Mouse (Mus musculus): ENCODE results near the gene Dagla. TPM values are rescaled to one million over a fixed set of nuclear protein-coding genes. Genes with fewer than 3 reads are reported as not detected.

Gene Dagla
- total RNA-seq, 2 experiments from 2014 or later: 84.2 to 85.4 TPM

DNA sequence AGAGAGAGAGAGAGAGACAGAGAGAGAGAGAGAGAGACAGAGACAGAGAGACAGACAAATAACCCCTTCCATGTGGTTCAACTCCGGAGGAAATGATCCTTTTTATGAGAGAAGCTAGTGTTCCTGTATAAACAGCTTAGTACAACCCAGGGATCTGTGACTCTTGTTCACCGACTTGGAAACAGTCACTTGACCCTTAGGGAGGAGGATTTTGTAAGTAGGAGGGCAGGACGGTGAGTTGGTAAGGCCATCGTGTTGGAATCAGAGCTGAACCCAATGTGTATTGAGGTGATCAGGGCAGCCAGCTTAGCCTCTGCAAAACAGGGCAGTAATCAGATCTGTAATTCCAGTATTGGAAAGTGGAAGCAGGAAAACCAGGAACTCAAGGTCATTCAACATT lies 12.3 kb upstream of the Dagla start:
- intact Hi-C loops (cut with DNase I): no loop called here

DNA sequence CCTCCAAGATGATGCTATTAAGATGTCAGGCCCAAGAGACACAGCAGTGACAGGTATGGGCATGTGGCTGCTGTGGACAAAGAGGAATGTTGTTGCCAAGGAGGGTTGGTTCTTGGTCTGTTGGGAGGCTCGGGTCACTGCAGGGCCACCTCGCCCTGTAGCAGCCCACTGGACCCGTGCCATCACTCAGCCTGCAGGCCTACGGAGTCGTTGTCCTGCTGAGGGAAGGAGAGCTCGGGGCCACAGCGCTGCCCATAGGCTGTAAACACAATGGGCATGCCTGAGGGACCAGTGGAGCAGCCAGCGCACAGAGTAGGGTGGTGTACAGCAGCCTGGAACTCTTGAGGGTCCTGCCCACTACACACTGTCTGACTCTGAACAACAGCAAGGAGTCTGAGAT lies 7.4 kb upstream of the Dagla start:
- intact Hi-C loops (cut with DNase I): no loop called here
- DNase-seq (ENCODE audit: low spot score in 2 of 2): no peak

More for the DNA sequence above, 12.3 kb upstream of the Dagla start:
- DNase-seq (ENCODE audit: low spot score in 2 of 2): no peak

DNA sequence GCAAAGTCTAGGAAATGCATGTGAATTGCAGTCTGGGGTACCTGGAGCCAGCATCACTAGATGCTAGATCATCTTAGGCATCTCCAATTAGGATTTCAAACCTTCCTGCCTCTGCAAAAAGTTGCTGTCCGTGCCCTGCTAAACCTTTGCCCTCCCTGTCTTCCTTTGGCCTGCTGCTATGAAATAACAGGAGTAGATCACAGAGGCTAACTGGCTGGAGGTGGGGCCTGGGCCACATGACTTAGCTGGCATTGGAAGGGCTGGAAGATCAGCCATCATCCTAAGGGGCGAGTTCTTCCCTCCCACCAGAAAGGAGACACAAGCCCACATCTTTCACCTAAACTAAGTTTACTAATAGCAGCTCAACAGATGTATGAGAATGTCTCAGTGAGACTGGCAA lies 4.3 kb upstream of the Dagla start:
- intact Hi-C loops (cut with DNase I): no loop called here

DNA sequence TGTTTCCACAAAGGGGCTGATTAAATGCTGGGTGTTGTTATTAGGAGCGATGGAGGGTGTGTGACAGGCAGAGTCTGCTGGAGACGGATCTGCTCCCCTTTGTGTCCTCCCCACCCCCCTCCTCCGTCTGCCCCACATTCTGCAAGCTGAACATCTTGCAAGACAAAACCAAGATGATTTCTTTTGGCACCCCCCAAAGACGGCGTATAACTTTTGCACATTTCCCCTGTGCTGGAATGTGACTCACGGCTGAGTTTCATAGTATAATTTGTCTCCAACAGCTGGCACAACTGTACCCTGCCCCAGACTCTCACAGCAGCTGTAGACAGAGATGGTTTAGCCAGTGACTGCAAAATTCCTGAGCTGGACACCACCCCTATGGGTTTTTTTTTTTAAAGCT lies 3.3 kb upstream of the Dagla start:
- DNase-seq (ENCODE audit: low spot score in 2 of 2): peak in 1 of 2 experiments; percentile 83
- intact Hi-C loops (cut with DNase I): no loop called here

More for the DNA sequence above, 4.3 kb upstream of the Dagla start:
- no peak for DNase-seq (ENCODE audit: low spot score in 2 of 2)

DNA sequence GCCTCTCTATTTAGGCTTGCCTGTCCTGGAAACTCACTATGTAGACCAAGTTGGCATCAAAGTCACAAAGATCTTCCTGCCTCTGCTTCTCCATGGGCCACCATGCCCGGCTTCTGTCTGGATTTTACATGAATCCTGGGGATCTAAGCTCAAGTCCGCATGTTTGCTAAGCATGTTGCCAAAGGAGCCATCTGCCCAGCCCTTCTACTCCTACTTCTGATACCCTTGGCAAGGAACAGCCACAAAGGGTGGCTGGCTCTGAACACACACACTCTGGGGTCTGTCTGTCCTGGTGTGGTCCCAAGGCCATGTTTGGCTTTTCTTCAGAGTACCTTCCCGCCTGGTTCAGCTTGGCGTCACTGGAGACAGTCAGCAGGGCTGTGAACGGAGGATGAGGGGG lies 2.7 kb upstream of the Dagla start:
- intact Hi-C loops (cut with DNase I): no loop called here
- DNase-seq (ENCODE audit: low spot score in 2 of 2): no peak

DNA sequence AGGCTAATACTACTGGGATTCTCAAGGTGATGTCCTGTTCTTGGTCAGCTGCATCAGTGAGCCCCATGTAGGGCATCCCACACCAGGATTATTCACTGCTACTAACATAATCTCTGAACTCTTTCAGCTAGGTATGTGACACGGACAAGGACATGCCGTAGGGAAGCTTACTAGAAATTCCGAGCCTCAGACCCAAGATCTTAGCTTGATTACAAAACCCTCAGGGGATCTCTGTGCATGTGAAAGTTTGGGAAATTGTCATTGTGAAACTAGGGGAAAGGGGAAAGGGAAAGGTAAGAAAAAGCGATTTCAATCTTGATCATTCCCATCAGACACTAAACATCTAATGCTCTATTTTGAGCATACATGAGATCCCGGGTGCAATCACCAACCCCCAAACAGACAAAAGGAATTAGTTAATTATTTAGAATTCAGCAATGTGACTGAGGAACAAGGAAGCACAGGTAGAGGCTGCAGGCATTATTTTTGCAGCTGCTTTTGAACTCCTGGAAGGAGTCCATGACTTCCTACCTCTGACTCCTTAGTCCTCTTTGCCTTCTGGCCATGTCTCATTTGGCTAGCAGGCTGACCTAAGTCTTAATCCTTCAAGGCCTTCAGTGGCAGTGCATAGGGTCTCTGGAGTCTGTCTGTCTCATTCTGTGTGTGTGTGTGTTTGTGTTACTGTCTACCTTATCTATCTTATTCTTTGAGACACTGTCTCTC lies 2.0 kb upstream of the Dagla start:
- intact Hi-C loops (cut with DNase I): no loop called here
- DNase-seq (ENCODE audit: low spot score in 2 of 2): no peak

DNA sequence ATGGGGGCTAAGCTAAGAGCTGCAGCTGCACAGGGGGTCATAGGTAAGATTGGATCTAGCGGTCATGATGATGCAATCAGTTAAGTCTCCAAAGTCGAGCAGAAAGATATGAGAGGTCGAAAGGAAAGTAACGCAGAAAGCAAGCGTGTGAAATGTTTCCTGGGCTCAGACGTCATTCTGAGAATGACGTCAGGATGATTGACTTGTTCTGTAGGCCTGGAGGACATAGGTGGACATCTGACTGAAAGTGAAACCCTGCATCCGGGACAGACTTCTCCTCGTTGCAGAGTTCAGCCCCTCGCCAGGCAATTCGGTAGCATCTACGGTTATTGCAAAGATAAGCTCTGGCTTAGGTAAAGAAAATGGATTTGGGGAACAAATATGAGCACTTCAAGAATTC lies 963 bp upstream of the Dagla start:
- intact Hi-C loops (cut with DNase I): loop anchor here (2.0 kb wide), 1 partner anchor 39 kb away; no protein-coding TSS in a partner anchor
- DNase-seq (ENCODE audit: low spot score in 2 of 2): no peak

DNA sequence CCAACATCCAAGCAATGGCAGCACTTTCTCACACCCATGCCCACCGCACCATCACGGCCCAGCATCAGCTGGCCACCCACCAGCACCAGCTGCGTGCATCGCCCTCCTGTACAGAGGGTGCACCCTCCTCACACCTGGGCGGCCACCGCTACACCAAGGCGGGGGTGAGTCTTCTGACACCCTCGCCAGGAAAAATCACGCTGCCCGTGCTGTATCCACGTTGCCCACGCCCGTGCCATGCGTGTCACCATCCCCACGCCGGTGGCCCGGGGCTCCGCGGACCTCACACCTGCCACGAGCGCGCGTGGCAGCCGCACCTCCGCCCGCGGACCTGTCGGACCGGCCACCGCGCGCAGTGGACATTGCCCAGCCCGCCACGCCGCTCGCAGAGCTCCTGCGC lies 282 bp downstream of the Dagla start:
- DNase-seq (ENCODE audit: low spot score in 2 of 2): peak in 1 of 2 experiments; percentile 33
- intact Hi-C loops (cut with DNase I): loop anchor here (2.0 kb wide), 1 partner anchor 38 kb away; no protein-coding TSS in a partner anchor

DNA sequence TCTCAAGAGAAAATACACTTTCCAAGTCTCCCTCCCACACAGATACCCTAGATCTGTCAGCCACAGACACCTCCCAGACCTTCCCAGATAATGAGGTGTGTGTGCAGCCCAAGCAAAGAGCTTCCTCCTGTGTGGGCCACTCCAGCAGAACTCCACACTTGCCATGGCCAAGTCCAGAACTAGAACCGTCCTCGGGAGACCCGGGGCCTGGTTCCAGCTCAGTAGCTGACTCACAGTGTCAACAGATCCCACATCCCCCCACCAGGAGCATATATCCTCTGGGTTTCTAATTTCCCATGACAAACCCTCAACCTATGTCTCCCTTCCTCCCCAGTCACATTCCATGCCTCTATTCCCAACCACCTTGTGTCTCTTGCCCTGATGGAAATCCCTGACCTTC lies 1.8 kb downstream of the Dagla start:
- DNase-seq (ENCODE audit: low spot score in 2 of 2): peak; percentile 6 to 17
- intact Hi-C loops (cut with DNase I): no loop called here

DNA sequence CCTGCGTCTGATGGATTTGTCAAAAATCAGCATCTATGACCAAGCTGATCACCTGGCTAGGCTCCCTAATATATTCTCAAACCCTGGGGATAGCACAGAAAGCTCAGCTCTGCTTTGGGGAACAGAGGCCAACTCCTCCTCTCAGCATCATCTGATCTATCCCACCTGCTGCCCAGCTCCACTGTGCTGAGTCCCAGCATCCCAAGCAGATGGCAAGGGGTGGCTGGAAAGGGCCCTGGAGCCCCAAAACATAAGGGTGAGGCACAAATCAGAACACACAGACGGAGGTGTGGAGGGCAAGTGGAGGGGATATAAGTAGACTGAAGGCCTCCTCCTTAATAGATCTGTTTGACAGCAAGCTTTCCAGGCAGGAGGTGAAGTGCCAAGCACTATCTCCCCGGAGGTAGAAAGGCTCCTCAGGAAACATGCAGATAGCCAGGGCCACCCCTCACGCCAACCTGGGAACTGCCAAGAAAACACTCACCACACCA lies 2.8 kb downstream of the Dagla start:
- intact Hi-C loops (cut with DNase I): no loop called here
- no peak for DNase-seq (ENCODE audit: low spot score in 2 of 2)

DNA sequence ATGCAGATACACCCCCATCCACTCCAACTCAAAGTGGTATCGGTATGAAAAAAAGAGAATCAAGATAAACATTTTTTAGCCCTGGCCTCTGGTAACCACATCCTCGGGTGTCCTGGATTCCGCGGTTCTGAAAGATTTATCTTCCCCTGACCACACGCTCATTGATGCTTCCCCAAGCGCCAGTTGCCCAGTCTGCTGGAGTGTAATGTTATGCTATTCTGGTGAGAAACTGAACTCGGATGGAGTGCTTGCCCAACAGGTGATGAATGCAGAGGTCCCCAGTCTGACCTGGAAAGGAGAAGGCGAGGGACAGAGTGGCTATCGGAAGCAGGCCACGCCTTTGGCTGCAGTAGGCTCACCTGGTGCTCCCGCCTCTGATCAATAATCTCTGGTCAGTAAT lies 3.4 kb downstream of the Dagla start:
- DNase-seq (ENCODE audit: low spot score in 2 of 2): peak; percentile 2 to 4
- intact Hi-C loops (cut with DNase I): no loop called here

DNA sequence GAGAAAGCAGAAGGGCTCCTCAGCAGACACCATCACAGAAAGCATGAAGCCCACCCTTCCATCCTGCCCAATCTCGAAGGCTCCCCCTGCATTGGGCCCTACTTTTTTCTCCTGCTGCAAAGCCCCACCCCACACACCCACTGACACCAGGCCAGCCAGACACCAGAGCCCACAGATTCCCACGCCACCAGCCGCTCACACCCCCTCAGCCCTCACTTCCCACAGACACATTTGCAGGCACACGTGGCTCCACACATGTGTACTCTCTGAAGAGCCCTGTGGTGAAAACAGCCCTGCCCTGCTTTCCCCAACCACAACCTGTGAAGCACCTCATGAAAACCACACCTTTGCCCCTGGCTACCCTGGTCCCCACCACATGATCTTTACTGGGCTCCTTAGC lies 3.9 kb downstream of the Dagla start:
- DNase-seq (ENCODE audit: low spot score in 2 of 2): peak; percentile 16 to 18
- intact Hi-C loops (cut with DNase I): no loop called here

DNA sequence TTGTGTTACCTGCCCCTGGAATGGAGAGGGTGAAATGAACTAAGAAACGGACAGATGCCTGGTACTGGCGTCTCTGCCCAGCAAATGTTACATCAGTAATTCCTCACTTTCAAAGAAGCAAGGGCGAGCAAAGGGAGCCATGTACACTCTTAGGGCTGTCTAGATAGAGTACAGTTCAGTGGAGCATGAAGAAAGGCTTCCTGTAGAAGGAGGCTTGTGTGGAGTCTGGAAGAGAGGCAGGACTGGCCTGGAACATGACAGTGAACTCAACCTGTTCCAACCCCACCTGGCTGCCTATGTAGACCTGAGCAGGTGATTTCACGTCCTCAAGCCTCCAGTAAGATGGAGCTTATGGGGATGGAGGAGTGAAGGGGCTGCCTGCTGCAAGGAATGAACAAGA lies 6.4 kb downstream of the Dagla start:
- intact Hi-C loops (cut with DNase I): no loop called here
- DNase-seq (ENCODE audit: low spot score in 2 of 2): no peak

DNA sequence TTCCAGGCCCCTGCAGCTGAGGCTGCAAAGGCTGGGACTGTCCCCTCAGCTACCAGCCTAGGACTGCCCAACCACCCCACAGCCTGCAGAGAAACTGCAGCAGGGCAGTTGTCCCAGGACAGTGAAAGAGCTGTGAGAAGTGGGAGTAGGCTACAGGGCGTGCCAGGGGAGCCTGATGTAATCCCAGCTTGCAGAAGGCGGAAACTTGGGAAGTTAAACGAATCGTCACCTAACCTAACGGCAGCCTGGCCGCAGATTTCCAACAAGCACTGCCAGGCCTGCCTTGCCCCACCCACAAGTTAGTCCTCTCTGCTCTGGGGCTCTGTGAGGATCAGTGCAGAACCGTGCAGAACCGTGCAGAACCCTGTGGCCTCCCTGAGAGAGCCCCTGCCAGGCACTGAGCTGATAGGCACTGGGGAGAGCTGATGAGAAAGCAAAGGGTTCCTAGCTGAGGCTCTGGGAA lies 7.6 kb downstream of the Dagla start:
- DNase-seq (ENCODE audit: low spot score in 2 of 2): no peak
- intact Hi-C loops (cut with DNase I): no loop called here

DNA sequence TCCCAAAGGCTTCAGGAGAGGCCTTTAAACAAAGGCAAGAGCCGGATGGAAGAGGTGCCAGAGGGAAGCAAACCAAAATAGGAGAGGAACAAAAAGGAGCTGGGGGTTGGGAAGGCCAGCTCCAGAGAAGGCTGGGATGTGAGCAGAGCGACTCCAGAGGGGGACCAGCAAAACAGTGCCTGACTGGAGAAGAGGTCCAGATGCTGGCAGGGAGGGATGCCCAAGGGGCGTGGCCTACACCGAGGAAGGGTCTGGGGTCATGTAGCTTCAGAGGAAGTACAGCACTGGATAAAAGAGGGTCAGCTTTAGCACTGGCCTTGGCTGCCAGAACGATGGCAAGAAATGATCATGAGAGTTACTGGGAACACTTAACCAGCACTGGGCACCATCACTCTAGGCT lies 8.4 kb downstream of the Dagla start:
- DNase-seq (ENCODE audit: low spot score in 2 of 2): no peak
- intact Hi-C loops (cut with DNase I): no loop called here

DNA sequence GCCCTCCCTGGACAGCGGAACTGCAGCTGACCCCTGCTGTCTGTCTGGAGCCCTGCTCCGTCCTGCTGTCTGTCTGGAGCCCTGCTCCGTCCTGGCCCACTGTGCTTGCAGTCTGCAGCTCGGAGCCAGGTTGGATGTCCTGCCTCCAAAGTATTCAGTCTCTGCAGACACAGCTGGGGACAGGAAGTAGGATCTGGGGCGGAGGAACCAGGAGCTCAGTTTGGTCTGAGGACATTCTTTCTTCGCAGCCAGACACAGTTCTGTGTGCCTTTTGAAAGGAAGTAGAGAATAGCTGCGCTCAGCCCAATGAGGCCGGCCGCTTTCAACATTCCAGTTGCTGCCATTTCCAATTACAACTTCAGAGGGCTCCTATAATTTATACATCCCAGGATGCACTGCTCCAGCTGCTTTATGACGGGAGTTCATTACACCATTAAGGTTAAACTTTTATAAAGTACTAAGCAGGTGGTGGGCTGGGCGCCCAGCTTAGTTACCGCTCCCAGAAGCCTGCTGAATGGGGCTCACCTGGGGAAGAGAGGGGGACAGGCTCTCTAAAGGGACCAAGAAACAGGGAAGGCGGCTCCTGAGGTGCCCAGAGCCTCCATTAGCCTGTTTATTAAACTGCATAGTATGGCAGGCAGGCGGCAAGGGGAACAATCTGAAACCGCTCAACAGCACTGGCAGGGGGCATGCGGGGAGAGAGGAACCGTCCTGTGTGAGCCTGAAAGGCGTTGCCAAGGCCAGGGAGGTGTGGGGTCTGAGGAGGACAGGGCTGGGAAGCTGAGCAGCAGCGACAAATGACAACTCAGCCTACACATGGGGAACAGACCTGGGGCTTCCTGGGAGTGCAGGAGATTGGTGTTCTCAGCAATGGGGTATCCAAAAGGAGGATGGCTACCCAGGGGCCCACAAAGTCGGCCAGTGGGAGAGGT lies 9.8 kb downstream of the Dagla start:
- intact Hi-C loops (cut with DNase I): no loop called here
- DNase-seq (ENCODE audit: low spot score in 2 of 2): peak; percentile 56 to 69

DNA sequence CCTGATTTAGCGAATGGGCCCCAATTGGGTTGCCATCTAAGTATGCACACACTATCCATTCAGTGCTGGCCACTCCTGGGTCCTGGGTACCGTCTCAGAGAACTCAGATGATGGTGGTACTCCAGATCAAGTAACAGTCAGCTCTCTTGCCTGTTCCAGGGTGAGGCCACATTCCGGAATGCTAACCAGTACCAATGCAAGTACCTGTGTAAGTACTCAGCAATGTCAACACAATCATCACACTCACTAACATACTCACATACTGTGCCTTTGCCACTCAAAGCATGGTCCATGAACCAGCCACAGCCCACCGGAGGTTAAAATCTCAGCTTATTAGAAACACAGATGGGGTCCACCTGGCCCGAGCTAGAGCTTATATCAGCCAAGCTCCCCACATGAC lies 10.7 kb downstream of the Dagla start:
- intact Hi-C loops (cut with DNase I): no loop called here
- no peak for DNase-seq (ENCODE audit: low spot score in 2 of 2)

DNA sequence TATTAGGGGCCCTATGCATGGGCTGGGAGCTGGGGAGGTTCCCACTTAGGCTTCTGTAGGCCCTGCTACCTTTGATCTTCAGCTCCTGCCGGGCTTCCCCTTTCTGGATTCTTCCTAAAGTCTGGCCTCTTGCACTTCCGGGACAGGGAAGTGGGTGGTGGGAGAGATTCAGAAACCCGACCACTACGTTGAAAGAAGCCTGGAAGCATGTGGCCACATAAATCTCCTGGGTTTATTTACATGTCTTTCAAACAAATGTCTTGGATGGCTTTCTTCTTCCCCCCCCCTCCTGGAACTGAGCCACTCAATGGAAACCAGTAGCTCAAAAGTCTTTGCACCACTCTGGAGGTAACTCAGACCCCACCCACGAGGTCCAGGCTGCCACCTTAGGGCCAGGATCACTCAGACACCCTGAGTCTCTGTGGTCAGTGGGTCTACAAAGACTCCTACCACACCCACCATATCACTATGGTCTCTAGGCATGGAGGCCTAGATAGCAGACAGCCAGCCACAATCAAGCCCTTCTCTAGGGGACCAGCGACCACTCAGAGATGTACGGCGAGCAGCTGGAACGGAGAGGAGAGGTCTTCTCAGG lies 12.7 kb downstream of the Dagla start:
- DNase-seq (ENCODE audit: low spot score in 2 of 2): no peak
- intact Hi-C loops (cut with DNase I): no loop called here

DNA sequence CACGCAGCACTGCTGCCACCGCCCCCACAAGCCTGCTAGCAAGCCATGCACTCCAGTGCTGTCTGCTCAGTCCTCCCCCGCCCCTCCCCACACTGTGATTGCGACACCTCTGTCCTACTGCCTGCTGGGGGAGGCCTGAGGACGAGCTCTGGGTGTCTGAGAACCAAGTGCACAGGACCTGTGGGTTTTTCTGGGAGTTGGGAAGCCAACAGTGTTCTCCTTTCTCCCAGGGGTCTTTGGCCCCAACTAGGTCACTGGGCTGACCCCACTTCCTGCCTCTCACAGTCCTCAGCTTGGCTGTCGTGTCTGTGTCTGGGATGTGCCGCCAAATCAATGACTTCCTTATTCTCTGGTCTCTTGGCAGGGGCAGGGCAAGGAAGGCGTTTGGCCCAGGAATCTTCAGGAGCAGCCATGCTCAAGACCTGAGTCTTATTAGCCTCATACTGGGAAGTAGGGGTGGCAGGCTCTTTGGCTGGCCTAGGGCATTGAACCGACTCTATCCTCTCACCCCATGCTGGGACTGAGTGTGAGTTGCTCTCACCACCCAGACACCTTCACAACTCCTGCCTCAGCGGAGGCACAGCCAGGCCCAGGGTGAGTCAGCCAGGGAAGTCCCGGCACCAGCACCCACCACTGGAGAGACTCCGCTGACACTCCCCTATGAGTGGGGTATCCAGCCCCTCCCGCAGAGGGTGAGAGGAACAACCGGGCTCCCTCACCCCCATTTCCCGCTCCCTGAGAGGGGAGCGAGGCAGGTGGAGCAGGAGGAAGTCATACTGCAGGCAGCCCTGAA lies 14.3 kb downstream of the Dagla start:
- DNase-seq (ENCODE audit: low spot score in 2 of 2): peak in 1 of 2 experiments; percentile 56
- intact Hi-C loops (cut with DNase I): no loop called here
